Mouse (Mus musculus): ENCODE measurements at regions not wholly inside any gene's neighbourhood (a gene's known extent, or its start where the extent isn't known, plus 50 kb on each side); places are given as distances from the start of the nearest gene placed in this dataset.

DNA sequence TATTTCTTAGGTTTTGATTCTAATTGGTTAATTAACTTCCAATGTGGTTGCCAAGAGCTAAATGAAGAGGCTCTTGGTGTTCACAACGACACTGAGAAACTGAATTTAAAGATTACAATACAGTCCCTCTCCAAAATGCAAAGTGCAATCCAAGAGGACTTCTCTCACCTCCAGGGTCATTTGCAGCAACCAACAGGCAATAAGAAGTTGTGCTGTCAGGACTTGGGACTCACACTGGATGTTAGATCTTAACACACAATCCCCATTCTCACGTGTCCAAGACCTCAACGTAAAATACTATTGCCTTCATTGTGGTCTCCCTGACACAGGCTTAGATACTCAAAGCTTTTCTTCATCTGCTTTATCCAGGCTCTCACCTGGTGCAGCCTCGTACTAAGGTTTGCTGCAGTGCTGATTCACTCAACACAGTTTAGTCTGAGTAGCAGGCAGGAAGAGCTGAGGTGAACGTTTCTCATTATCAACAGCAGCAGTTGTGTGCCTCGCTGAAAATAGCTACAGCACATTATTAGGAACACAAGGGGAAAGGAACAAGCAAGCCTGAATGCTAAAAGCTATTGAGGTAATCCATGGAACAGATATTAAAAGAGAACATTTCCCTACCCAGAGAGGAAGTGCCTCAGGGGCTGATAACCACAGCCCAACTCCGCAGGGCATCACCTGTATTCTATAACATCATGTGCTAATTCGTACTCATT is 473.3 kb downstream of the Pdha2 start:
- H3K4me1 ChIP-seq: no peaks in the 10 kb centered on the region
- H3K4me2 ChIP-seq: no peak overlapping the region
- WGBS: 69% methylated on average over 8 of the region's 8 CpGs
- no peak overlapping the region for H3K27ac ChIP-seq (replicated peaks)
- no peak overlapping the region for H3K9ac ChIP-seq
- no peak for ATAC-seq (ENCODE audit: extremely low read depth, insufficient number of reproducible peaks, low FRiP score, low TSS enrichment)
- no peaks in the 10 kb centered on the region for H3K9me3 ChIP-seq
- H3K36me3 ChIP-seq: no peaks in the 10 kb centered on the region
- H3K4me3 ChIP-seq: no peak overlapping the region
- no peaks in the 10 kb centered on the region for H3K27me3 ChIP-seq (replicated peaks)

DNA sequence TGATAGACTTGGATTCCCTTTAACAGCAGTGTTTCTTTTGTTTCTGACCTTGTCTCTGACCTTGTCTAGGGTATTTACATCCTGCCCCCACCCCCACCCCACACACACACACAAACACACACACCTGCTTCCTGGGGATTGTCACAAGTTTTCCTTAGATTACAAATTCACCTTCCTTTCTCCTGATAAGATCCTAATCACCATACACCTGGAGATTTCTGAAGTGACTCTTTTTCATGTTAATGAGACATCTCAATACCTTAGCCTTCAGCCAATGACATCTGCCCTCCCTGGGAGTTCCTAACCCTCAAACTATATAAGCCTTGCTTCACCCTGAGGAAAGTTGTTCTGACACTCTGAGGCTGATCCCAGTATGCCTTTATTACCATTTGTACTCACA is 495.3 kb downstream of the Pdha2 start:
- H3K9me3 ChIP-seq: no peaks in the 10 kb centered on the region
- no peak overlapping the region for H3K4me3 ChIP-seq
- H3K9ac ChIP-seq: no peak overlapping the region
- no peaks in the 10 kb centered on the region for H3K4me1 ChIP-seq
- H3K36me3 ChIP-seq: no peaks in the 10 kb centered on the region
- H3K27ac ChIP-seq (replicated peaks): no peak overlapping the region
- H3K4me2 ChIP-seq: no peak overlapping the region
- no peak for ATAC-seq (ENCODE audit: extremely low read depth, insufficient number of reproducible peaks, low FRiP score, low TSS enrichment)
- no peaks in the 10 kb centered on the region for H3K27me3 ChIP-seq (replicated peaks)

DNA sequence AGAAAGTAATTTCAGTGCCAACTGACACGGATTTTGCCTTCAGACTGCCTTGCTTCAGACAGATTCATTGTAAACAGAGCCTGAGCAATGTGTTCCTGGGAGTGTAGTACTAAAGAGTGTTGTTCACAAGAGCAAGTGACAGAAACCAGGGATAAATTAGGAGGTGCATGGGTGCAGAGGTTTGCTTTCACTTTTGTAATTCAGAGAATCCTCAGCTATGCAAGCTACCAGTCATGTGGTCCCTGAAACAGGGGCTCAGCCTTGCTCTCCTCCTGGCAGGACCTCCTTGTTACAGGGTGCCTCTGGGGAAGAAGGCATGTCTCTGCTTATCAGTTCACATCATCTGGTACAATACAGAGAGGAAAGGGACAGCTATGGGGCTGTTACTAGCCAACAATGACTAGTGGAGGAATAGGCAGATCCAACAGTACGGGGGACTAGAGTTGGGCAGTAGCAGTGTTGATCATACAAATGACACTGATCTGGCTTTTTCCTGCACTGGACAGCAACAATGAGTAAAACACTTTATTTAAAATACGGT is 504.5 kb downstream of the Pdha2 start:
- Histone ChIP-seq H3K9me3 (no peaks in the 10 kb centered on the region), H3K27ac (replicated peaks) (no peak overlapping the region), H3K27me3 (replicated peaks) (no peaks in the 10 kb centered on the region), H3K9ac (no peak overlapping the region), H3K4me1 (no peaks in the 10 kb centered on the region), H3K4me3 (no peak overlapping the region), H3K36me3 (no peaks in the 10 kb centered on the region), H3K4me2 (no peak overlapping the region)
- no peak for ATAC-seq (ENCODE audit: extremely low read depth, insufficient number of reproducible peaks, low FRiP score, low TSS enrichment)
- 66% methylated on average over 3 of the region's 3 CpGs for WGBS

- no peak overlapping the region for H3K4me2 ChIP-seq
- H3K27me3 ChIP-seq (replicated peaks): no peaks in the 10 kb centered on the region
- no peak overlapping the region for H3K9ac ChIP-seq
- WGBS: 74% methylated on average over 4 of the region's 4 CpGs
- H3K4me3 ChIP-seq: no peak overlapping the region
- H3K36me3 ChIP-seq: no peaks in the 10 kb centered on the region
- no peaks in the 10 kb centered on the region for H3K4me1 ChIP-seq
- no peaks in the 10 kb centered on the region for H3K9me3 ChIP-seq
- H3K27ac ChIP-seq (replicated peaks): no peak overlapping the region
- ATAC-seq (ENCODE audit: extremely low read depth, insufficient number of reproducible peaks, low FRiP score, low TSS enrichment): no peak
Measured at GRCm38 (mm10) chr3:140706725-140707124, 505.4 kb downstream of the Pdha2 start.

GRCm38 (mm10) chr3:140705536-140705935 is 506.6 kb downstream of the Pdha2 start:
- 79% methylated on average over 3 of the region's 3 CpGs for WGBS
- H3K9me3 ChIP-seq: no peaks in the 10 kb centered on the region
- no peak for ATAC-seq (ENCODE audit: extremely low read depth, insufficient number of reproducible peaks, low FRiP score, low TSS enrichment)

DNA sequence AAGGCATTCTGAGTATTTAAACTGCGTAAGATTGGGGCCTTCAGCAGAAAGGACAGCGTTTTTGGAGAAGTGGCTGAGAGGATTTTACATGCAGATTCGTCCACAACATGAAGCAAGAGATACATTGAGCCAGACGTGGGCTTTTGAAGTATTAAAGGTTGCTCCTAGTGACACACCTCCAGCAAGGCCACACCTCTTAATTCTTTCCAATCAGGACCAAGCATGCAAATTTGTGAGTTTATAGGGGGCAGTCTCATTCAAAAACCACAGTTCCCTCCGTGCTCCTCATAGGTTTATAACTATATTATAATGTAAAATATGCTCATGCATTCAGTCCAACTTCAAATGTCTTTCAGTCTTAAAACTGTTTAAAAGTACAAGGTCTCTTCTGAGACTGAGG is 509.2 kb downstream of the Pdha2 start:
- H3K9ac ChIP-seq: no peak overlapping the region
- no peak for ATAC-seq (ENCODE audit: extremely low read depth, insufficient number of reproducible peaks, low FRiP score, low TSS enrichment)
- no peaks in the 10 kb centered on the region for H3K4me1 ChIP-seq
- H3K4me2 ChIP-seq: no peak overlapping the region
- no peak overlapping the region for H3K27ac ChIP-seq (replicated peaks)
- no peaks in the 10 kb centered on the region for H3K9me3 ChIP-seq
- no peak overlapping the region for H3K4me3 ChIP-seq
- H3K27me3 ChIP-seq (replicated peaks): no peaks in the 10 kb centered on the region
- H3K36me3 ChIP-seq: no peaks in the 10 kb centered on the region
- 55% methylated on average over 5 of the region's 5 CpGs for WGBS

More at GRCm38 (mm10) chr3:140705536-140705935, 506.6 kb downstream of the Pdha2 start:
- no peaks in the 10 kb centered on the region for H3K4me1 ChIP-seq
- H3K9ac ChIP-seq: no peak overlapping the region
- H3K4me2 ChIP-seq: no peak overlapping the region
- no peak overlapping the region for H3K4me3 ChIP-seq
- H3K36me3 ChIP-seq: no peaks in the 10 kb centered on the region
- no peaks in the 10 kb centered on the region for H3K27me3 ChIP-seq (replicated peaks)
- no peak overlapping the region for H3K27ac ChIP-seq (replicated peaks)

GRCm38 (mm10) chr3:140702271-140702681 is 509.9 kb downstream of the Pdha2 start:
- no peak overlapping the region for H3K9ac ChIP-seq
- no peak overlapping the region for H3K4me2 ChIP-seq
- no peaks in the 10 kb centered on the region for H3K36me3 ChIP-seq
- WGBS: 67% methylated on average over 6 of the region's 6 CpGs
- no peak overlapping the region for H3K4me3 ChIP-seq
- no peak overlapping the region for H3K27ac ChIP-seq (replicated peaks)
- H3K4me1 ChIP-seq: no peaks in the 10 kb centered on the region
- no peaks in the 10 kb centered on the region for H3K9me3 ChIP-seq
- ATAC-seq (ENCODE audit: extremely low read depth, insufficient number of reproducible peaks, low FRiP score, low TSS enrichment): no peak
- H3K27me3 ChIP-seq (replicated peaks): no peaks in the 10 kb centered on the region

DNA sequence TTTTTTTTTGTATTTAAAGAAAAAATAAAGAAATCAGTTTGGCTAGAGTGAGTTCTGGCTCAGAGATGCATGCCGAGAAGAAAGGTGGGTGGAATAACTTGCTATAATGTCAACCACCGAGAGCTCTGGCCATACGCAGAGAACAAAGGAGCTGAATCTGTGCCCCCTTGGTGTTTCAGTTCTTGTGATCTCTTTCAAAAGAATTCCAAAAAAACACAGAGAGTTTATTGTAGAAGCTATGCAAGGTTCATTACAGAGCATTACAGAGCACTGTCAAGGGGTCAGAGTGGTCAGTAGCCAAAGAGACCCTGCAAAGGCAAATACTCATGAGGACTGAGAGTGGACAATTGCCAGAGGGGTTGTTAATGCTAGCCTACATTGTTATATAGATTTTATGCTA is 514.9 kb downstream of the Pdha2 start:
- no peak for ATAC-seq (ENCODE audit: extremely low read depth, insufficient number of reproducible peaks, low FRiP score, low TSS enrichment)
- no peaks in the 10 kb centered on the region for H3K36me3 ChIP-seq
- no peak overlapping the region for H3K9ac ChIP-seq
- WGBS: 76% methylated on average over 3 of the region's 3 CpGs
- no peak overlapping the region for H3K4me3 ChIP-seq
- no peaks in the 10 kb centered on the region for H3K4me1 ChIP-seq
- no peaks in the 10 kb centered on the region for H3K9me3 ChIP-seq
- H3K27me3 ChIP-seq (replicated peaks): no peaks in the 10 kb centered on the region
- no peak overlapping the region for H3K27ac ChIP-seq (replicated peaks)
- H3K4me2 ChIP-seq: no peak overlapping the region

DNA sequence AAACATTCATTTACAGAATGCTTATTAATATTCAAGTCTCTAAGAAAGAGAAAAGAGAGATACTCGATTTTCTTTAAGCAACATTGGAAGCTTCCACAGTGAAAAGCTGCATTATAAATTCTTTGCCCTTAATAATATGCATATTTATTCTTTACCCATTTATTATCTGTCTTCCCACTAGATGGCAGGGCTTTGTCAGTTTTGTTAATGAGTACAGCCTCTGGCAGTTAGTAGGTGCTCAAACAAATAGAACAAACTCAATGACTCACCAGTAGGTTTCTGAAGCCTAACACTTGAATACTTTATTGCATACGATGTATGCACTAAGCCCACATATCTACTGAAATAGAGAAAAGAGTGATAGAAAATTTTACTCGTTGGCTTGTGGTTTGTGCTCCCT is 529.4 kb downstream of the Pdha2 start:
- H3K27me3 ChIP-seq (replicated peaks): no peaks in the 10 kb centered on the region
- no peak overlapping the region for H3K9ac ChIP-seq
- H3K4me1 ChIP-seq: no peaks in the 10 kb centered on the region
- no peak overlapping the region for H3K4me3 ChIP-seq
- ATAC-seq (ENCODE audit: extremely low read depth, insufficient number of reproducible peaks, low FRiP score, low TSS enrichment): no peak
- no peak overlapping the region for H3K4me2 ChIP-seq
- H3K9me3 ChIP-seq: no peaks in the 10 kb centered on the region
- 61% methylated on average over 3 of the region's 3 CpGs for WGBS
- H3K27ac ChIP-seq (replicated peaks): no peak overlapping the region
- H3K36me3 ChIP-seq: no peaks in the 10 kb centered on the region

- 68% methylated on average over 9 of the region's 9 CpGs for WGBS
- no peak overlapping the region for H3K4me3 ChIP-seq
- no peaks in the 10 kb centered on the region for H3K9me3 ChIP-seq
- H3K4me2 ChIP-seq: no peak overlapping the region
- no peak overlapping the region for H3K27ac ChIP-seq (replicated peaks)
- no peaks in the 10 kb centered on the region for H3K36me3 ChIP-seq
- ATAC-seq (ENCODE audit: extremely low read depth, insufficient number of reproducible peaks, low FRiP score, low TSS enrichment): no peak
- no peaks in the 10 kb centered on the region for H3K27me3 ChIP-seq (replicated peaks)
- H3K4me1 ChIP-seq: no peaks in the 10 kb centered on the region
- H3K9ac ChIP-seq: no peak overlapping the region
Measured at GRCm38 (mm10) chr3:140645785-140646388, 566.3 kb downstream of the Pdha2 start.

DNA sequence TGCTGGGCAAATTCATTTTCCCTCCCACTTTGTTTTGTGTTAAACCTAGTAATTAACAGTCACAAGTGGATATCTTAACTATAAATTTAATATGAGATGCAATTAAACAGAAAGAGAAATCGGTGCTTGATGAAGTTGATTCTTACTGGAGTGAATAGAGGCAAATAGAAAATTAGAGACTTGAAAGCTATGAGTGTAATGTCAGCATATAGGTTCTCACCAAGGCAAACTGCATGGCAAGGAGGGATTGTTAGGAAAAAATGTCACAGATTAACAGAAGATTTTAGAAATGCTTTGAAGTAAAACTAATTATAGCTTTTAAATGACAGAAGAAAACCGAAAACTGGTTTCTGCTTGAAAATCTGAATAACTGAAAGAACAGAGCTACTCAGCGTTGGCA is 592.3 kb downstream of the Pdha2 start:
- ATAC-seq (ENCODE audit: extremely low read depth, insufficient number of reproducible peaks, low FRiP score, low TSS enrichment): no peak
- H3K27me3 ChIP-seq (replicated peaks): no peaks in the 10 kb centered on the region
- H3K27ac ChIP-seq (replicated peaks): no peak overlapping the region
- no peak overlapping the region for H3K4me3 ChIP-seq
- no peaks in the 10 kb centered on the region for H3K36me3 ChIP-seq
- no peak overlapping the region for H3K9ac ChIP-seq
- no peaks in the 10 kb centered on the region for H3K4me1 ChIP-seq
- no peaks in the 10 kb centered on the region for H3K9me3 ChIP-seq
- no peak overlapping the region for H3K4me2 ChIP-seq
- 67% methylated on average over 3 of the region's 3 CpGs for WGBS
